In genomic region chr11:95666529-95667149, GRCm38 (mm10) we compare ENCODE assay signal across 1 mouse cellular context.
TF ChIP-seq lines count a peak whose summit lies in the region.

TSS of gene Phb (plus strand) at chr11:95666957.

TF ChIP-seq in MEL, 35 proteins besides CTCF, POLR2A, EP300 and RAD21 (continued from another document):
- TF ChIP-seq ZKSCAN1 (IDR thresholded peaks at IDR 0.05; ENCODE audit: low read depth, low read length) (no peak), ZC3H11A (IDR thresholded peaks at IDR 0.05; ENCODE audit: low read depth, low read length) (no peak), TBP (IDR thresholded peaks at IDR 0.05; ENCODE audit: low read depth, low read length) (peak; percentile 81; the same call in 1 of the 2 replicates), POLR2AphosphoS2 (IDR thresholded peaks at IDR 0.05; ENCODE audit: low read length) (peak; percentile 97)
